Mouse (Mus musculus): ENCODE results near the gene Ctnnd2. TPM values are rescaled to one million over a fixed set of nuclear protein-coding genes. Genes with fewer than 3 reads are reported as not detected.

Ctnnd2 gene
- polyA plus RNA-seq, 1 experiment from 2014 or later = 17.2 TPM

GRCm38 (mm10) chr15:30875523-30875922, 703.1 kb downstream of the Ctnnd2 start:
- Histone ChIP-seq H3K9me3 (ENCODE audit: control insufficient read depth, low read length) (no peaks in the 10 kb centered on the region), H3K4me1 (replicated peaks; ENCODE audit: control insufficient read depth, insufficient read depth, low read length) (no peaks in the 10 kb centered on the region), H3K36me3 (ENCODE audit: control insufficient read depth, insufficient read depth, low read length) (no peaks in the 10 kb centered on the region), H3K27me3 (ENCODE audit: control insufficient read depth, insufficient read depth, low read depth, low read length) (no peaks in the 10 kb centered on the region), H3K9ac (ENCODE audit: low read length) (no peak overlapping the region), H3K27ac (ENCODE audit: low read length) (no peak overlapping the region), H3K4me3 (ENCODE audit: low read length) (no peak overlapping the region), H3K4me2 (ENCODE audit: low read depth, low read length) (no peak overlapping the region)
- no peak for ATAC-seq (ENCODE audit: low read depth)
- 65% methylated on average over 1 of the region's 1 CpGs for WGBS

- Histone ChIP-seq H3K9me3 (ENCODE audit: control insufficient read depth, low read length) (no peaks in the 10 kb centered on the region), H3K4me3 (ENCODE audit: low read length) (no peak overlapping the region), H3K4me2 (ENCODE audit: low read depth, low read length) (no peak overlapping the region), H3K36me3 (ENCODE audit: control insufficient read depth, insufficient read depth, low read length) (no peaks in the 10 kb centered on the region), H3K27ac (ENCODE audit: low read length) (no peak overlapping the region), H3K4me1 (replicated peaks; ENCODE audit: control insufficient read depth, insufficient read depth, low read length) (no peaks in the 10 kb centered on the region; the same call in 1 of the 2 replicates), H3K9ac (ENCODE audit: low read length) (no peak overlapping the region), H3K27me3 (ENCODE audit: control insufficient read depth, insufficient read depth, low read depth, low read length) (no peaks in the 10 kb centered on the region)
- 72% methylated on average over 12 of the region's 12 CpGs for WGBS
- ATAC-seq (ENCODE audit: low read depth) = no peak
Measured at GRCm38 (mm10) chr15:30884692-30885334, 712.4 kb downstream of the Ctnnd2 start.

GRCm38 (mm10) chr15:30885410-30885809, 713.0 kb downstream of the Ctnnd2 start:
- Histone ChIP-seq H3K9me3 (ENCODE audit: control insufficient read depth, low read length) (no peaks in the 10 kb centered on the region), H3K27ac (ENCODE audit: low read length) (no peak overlapping the region), H3K36me3 (ENCODE audit: control insufficient read depth, insufficient read depth, low read length) (no peaks in the 10 kb centered on the region), H3K4me1 (replicated peaks; ENCODE audit: control insufficient read depth, insufficient read depth, low read length) (no peaks in the 10 kb centered on the region; the same call in 1 of the 2 replicates), H3K4me3 (ENCODE audit: low read length) (no peak overlapping the region), H3K4me2 (ENCODE audit: low read depth, low read length) (no peak overlapping the region), H3K27me3 (ENCODE audit: control insufficient read depth, insufficient read depth, low read depth, low read length) (no peaks in the 10 kb centered on the region), H3K9ac (ENCODE audit: low read length) (no peak overlapping the region)
- ATAC-seq (ENCODE audit: low read depth) = no peak
- 47% methylated on average over 6 of the region's 6 CpGs for WGBS

- H3K4me1 ChIP-seq (replicated peaks; ENCODE audit: control insufficient read depth, insufficient read depth, low read length) = no peaks in the 10 kb centered on the region; the same call in 1 of the 2 replicates
- H3K9ac ChIP-seq (ENCODE audit: low read length) = no peak overlapping the region
- H3K4me2 ChIP-seq (ENCODE audit: low read depth, low read length) = no peak overlapping the region
- H3K4me3 ChIP-seq (ENCODE audit: low read length) = no peak overlapping the region
- H3K27me3 ChIP-seq (ENCODE audit: control insufficient read depth, insufficient read depth, low read depth, low read length) = no peaks in the 10 kb centered on the region
- no peak for ATAC-seq (ENCODE audit: low read depth)
- 80% methylated on average over 2 of the region's 2 CpGs for WGBS
- H3K27ac ChIP-seq (ENCODE audit: low read length) = no peak overlapping the region
- H3K9me3 ChIP-seq (ENCODE audit: control insufficient read depth, low read length) = no peaks in the 10 kb centered on the region
- H3K36me3 ChIP-seq (ENCODE audit: control insufficient read depth, insufficient read depth, low read length) = no peaks in the 10 kb centered on the region
Measured at GRCm38 (mm10) chr15:30887559-30887958, 715.2 kb downstream of the Ctnnd2 start.

- Histone ChIP-seq H3K9me3 (ENCODE audit: control insufficient read depth, low read length) (no peaks in the 10 kb centered on the region), H3K27ac (ENCODE audit: low read length) (no peak overlapping the region), H3K9ac (ENCODE audit: low read length) (no peak overlapping the region), H3K4me3 (ENCODE audit: low read length) (no peak overlapping the region), H3K36me3 (ENCODE audit: control insufficient read depth, insufficient read depth, low read length) (no peaks in the 10 kb centered on the region), H3K4me1 (replicated peaks; ENCODE audit: control insufficient read depth, insufficient read depth, low read length) (no peaks in the 10 kb centered on the region), H3K4me2 (ENCODE audit: low read depth, low read length) (no peak overlapping the region), H3K27me3 (ENCODE audit: control insufficient read depth, insufficient read depth, low read depth, low read length) (no peaks in the 10 kb centered on the region)
- no peak for ATAC-seq (ENCODE audit: low read depth)
- WGBS = 27% methylated on average over 4 of the region's 4 CpGs
Measured at GRCm38 (mm10) chr15:30891986-30892385, 719.6 kb downstream of the Ctnnd2 start.

GRCm38 (mm10) chr15:30895063-30895462, 722.7 kb downstream of the Ctnnd2 start:
- no peaks in the 10 kb centered on the region for H3K27me3 ChIP-seq (ENCODE audit: control insufficient read depth, insufficient read depth, low read depth, low read length)
- no peak for ATAC-seq (ENCODE audit: low read depth)
- no peak overlapping the region for H3K9ac ChIP-seq (ENCODE audit: low read length)
- H3K4me3 ChIP-seq (ENCODE audit: low read length) = no peak overlapping the region
- H3K4me2 ChIP-seq (ENCODE audit: low read depth, low read length) = no peak overlapping the region
- 71% methylated on average over 5 of the region's 5 CpGs for WGBS
- no peaks in the 10 kb centered on the region for H3K4me1 ChIP-seq (replicated peaks; ENCODE audit: control insufficient read depth, insufficient read depth, low read length)
- H3K36me3 ChIP-seq (ENCODE audit: control insufficient read depth, insufficient read depth, low read length) = no peaks in the 10 kb centered on the region
- no peaks in the 10 kb centered on the region for H3K9me3 ChIP-seq (ENCODE audit: control insufficient read depth, low read length)
- H3K27ac ChIP-seq (ENCODE audit: low read length) = no peak overlapping the region

GRCm38 (mm10) chr15:30897342-30897741, 724.9 kb downstream of the Ctnnd2 start:
- Histone ChIP-seq H3K4me2 (ENCODE audit: low read depth, low read length) (no peak overlapping the region), H3K27me3 (ENCODE audit: control insufficient read depth, insufficient read depth, low read depth, low read length) (no peaks in the 10 kb centered on the region), H3K4me3 (ENCODE audit: low read length) (no peak overlapping the region), H3K9ac (ENCODE audit: low read length) (no peak overlapping the region), H3K4me1 (replicated peaks; ENCODE audit: control insufficient read depth, insufficient read depth, low read length) (no peaks in the 10 kb centered on the region), H3K9me3 (ENCODE audit: control insufficient read depth, low read length) (no peaks in the 10 kb centered on the region), H3K36me3 (ENCODE audit: control insufficient read depth, insufficient read depth, low read length) (no peaks in the 10 kb centered on the region), H3K27ac (ENCODE audit: low read length) (no peak overlapping the region)
- ATAC-seq (ENCODE audit: low read depth) = no peak
- WGBS = 85% methylated on average over 8 of the region's 8 CpGs

GRCm38 (mm10) chr15:30908027-30908426, 735.6 kb downstream of the Ctnnd2 start:
- no peak for ATAC-seq (ENCODE audit: low read depth)
- Histone ChIP-seq H3K27ac (ENCODE audit: low read length) (no peak overlapping the region), H3K4me1 (replicated peaks; ENCODE audit: control insufficient read depth, insufficient read depth, low read length) (no peaks in the 10 kb centered on the region), H3K27me3 (ENCODE audit: control insufficient read depth, insufficient read depth, low read depth, low read length) (no peaks in the 10 kb centered on the region), H3K4me3 (ENCODE audit: low read length) (no peak overlapping the region), H3K9ac (ENCODE audit: low read length) (no peak overlapping the region), H3K9me3 (ENCODE audit: control insufficient read depth, low read length) (no peaks in the 10 kb centered on the region), H3K4me2 (ENCODE audit: low read depth, low read length) (no peak overlapping the region), H3K36me3 (ENCODE audit: control insufficient read depth, insufficient read depth, low read length) (no peaks in the 10 kb centered on the region)
- WGBS = 38% methylated on average over 2 of the region's 2 CpGs

- Histone ChIP-seq H3K27ac (ENCODE audit: low read length) (no peak overlapping the region), H3K27me3 (ENCODE audit: control insufficient read depth, insufficient read depth, low read depth, low read length) (no peaks in the 10 kb centered on the region), H3K9me3 (ENCODE audit: control insufficient read depth, low read length) (no peaks in the 10 kb centered on the region), H3K36me3 (ENCODE audit: control insufficient read depth, insufficient read depth, low read length) (no peaks in the 10 kb centered on the region), H3K4me2 (ENCODE audit: low read depth, low read length) (no peak overlapping the region), H3K9ac (ENCODE audit: low read length) (no peak overlapping the region), H3K4me1 (replicated peaks; ENCODE audit: control insufficient read depth, insufficient read depth, low read length) (no peaks in the 10 kb centered on the region), H3K4me3 (ENCODE audit: low read length) (no peak overlapping the region)
- ATAC-seq (ENCODE audit: low read depth) = no peak
- 71% methylated on average over 5 of the region's 5 CpGs for WGBS
Measured at GRCm38 (mm10) chr15:30913360-30913759, 741.0 kb downstream of the Ctnnd2 start.

- Histone ChIP-seq H3K27ac (ENCODE audit: low read length) (no peak overlapping the region), H3K9ac (ENCODE audit: low read length) (no peak overlapping the region), H3K9me3 (ENCODE audit: control insufficient read depth, low read length) (no peaks in the 10 kb centered on the region), H3K36me3 (ENCODE audit: control insufficient read depth, insufficient read depth, low read length) (no peaks in the 10 kb centered on the region), H3K4me2 (ENCODE audit: low read depth, low read length) (no peak overlapping the region), H3K27me3 (ENCODE audit: control insufficient read depth, insufficient read depth, low read depth, low read length) (no peaks in the 10 kb centered on the region), H3K4me1 (replicated peaks; ENCODE audit: control insufficient read depth, insufficient read depth, low read length) (no peaks in the 10 kb centered on the region), H3K4me3 (ENCODE audit: low read length) (no peak overlapping the region)
- 62% methylated on average over 5 of the region's 5 CpGs for WGBS
- ATAC-seq (ENCODE audit: low read depth) = no peak
Measured at GRCm38 (mm10) chr15:30925838-30926237, 753.4 kb downstream of the Ctnnd2 start.
